Mouse (Mus musculus) right cerebral cortex, postnatal 14 days (tissue): Measurements from ENCODE around the gene Nid1.
A peak's percentile ranks its signal among the peaks of the same experiment; 100 is the strongest.
"Not testable (repeated sequence)": the region's sequence is repeated elsewhere in the genome, so short reads cannot be mapped to it uniquely, and the experiment has no call there.

Experiments used
- DNase-seq: peaks from one replicate; pipeline ENCODE4 v3.0.0; 2022

The Nid1 gene

GRCm38 (mm10) chr13:13454249-13454648 is 16.9 kb downstream of the Nid1 start:
- not testable (repeated sequence) for DNase-seq

GRCm38 (mm10) chr13:13455632-13456492 is 18.5 kb downstream of the Nid1 start:
- DNase-seq, result not testable (repeated sequence)

DNA sequence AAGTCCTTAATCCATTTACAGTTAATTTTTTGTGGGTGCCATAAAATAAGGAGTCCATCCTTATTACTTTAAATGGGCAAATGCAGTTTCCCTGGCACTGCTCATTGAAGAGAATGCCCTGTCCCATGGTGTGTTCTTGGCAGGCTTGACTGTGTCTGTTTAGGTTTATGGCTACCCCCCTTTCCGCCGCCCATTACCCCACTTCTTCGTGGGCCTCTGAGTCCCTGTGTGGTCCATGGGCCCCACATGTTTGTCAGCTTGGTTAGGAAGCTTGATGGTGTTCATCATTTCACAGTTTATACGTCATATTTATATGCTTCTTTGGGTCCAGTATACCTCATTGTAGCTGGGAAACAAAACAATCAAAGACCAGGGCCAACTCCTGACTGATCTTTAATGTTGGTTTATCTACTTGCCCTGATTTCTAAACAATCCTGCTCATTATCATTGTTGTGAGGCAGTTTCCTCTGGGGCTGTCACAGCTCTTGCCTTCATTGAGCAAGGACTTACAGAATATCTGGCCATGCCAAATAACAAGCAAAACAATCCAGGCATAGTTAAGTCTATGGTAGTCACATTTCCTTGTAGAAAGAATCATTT is 20.9 kb downstream of the Nid1 start:
- DNase-seq, result no peak

GRCm38 (mm10) chr13:13460521-13461138 is 23.3 kb downstream of the Nid1 start:
- no peak for DNase-seq

GRCm38 (mm10) chr13:13461446-13462192 is 24.3 kb downstream of the Nid1 start:
- DNase-seq, result no peak

GRCm38 (mm10) chr13:13463949-13464348 is 26.6 kb downstream of the Nid1 start:
- DNase-seq, result no peak

GRCm38 (mm10) chr13:13467249-13467648 is 29.9 kb downstream of the Nid1 start:
- DNase-seq, result not testable (repeated sequence)

DNA sequence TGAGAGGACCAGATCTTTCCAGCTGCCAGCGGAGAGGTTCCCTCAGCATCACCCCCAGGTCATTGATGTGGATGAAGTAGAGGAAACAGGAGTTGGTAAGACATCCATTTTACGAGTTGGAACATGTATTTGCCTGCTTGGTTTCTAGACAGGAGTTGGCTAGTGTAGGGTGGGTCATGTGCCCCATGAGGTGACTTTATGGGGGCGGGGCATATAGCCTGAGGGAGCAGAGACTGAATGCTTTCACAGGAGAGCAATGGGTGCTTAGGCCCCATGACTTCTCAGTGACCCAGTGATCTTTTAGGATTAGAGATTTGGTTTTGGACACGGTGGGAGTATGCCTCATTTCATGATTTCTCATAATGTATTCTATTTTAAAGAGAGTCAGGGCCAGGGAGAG is 31.2 kb downstream of the Nid1 start:
- DNase-seq, result no peak

DNA sequence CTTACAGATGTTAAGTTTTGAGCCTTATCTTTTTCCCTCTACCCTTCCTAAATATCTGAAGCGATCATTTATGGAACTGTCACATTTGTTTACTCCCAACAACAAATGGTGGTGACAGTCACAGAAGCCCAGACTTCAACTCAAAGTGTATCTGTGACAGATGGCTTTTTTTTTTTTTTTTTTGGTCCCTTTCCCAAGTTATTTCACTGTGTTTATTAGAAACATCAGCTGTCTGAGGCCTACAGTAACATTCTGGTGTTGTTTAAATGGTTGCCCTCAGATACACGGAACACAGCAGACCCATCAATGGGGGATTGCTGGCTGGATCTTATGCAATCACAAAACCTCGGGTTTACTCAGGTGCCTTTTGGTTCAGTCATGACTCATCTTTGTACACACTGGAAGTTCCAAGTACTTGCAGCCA is 34.0 kb downstream of the Nid1 start:
- DNase-seq, result no peak

GRCm38 (mm10) chr13:13474464-13474863 is 37.1 kb downstream of the Nid1 start:
- DNase-seq, result not testable (repeated sequence)

GRCm38 (mm10) chr13:13474991-13475390 is 37.6 kb downstream of the Nid1 start:
- no peak for DNase-seq

GRCm38 (mm10) chr13:13476568-13476967 is 39.2 kb downstream of the Nid1 start:
- no peak for DNase-seq

- DNase-seq, result no peak
Measured at GRCm38 (mm10) chr13:13477046-13477445, 39.7 kb downstream of the Nid1 start.

GRCm38 (mm10) chr13:13479986-13480385 is 42.6 kb downstream of the Nid1 start:
- DNase-seq, result no peak

- DNase-seq, result peak; percentile 15
Measured at GRCm38 (mm10) chr13:13481033-13481432, 43.7 kb downstream of the Nid1 start.

DNA sequence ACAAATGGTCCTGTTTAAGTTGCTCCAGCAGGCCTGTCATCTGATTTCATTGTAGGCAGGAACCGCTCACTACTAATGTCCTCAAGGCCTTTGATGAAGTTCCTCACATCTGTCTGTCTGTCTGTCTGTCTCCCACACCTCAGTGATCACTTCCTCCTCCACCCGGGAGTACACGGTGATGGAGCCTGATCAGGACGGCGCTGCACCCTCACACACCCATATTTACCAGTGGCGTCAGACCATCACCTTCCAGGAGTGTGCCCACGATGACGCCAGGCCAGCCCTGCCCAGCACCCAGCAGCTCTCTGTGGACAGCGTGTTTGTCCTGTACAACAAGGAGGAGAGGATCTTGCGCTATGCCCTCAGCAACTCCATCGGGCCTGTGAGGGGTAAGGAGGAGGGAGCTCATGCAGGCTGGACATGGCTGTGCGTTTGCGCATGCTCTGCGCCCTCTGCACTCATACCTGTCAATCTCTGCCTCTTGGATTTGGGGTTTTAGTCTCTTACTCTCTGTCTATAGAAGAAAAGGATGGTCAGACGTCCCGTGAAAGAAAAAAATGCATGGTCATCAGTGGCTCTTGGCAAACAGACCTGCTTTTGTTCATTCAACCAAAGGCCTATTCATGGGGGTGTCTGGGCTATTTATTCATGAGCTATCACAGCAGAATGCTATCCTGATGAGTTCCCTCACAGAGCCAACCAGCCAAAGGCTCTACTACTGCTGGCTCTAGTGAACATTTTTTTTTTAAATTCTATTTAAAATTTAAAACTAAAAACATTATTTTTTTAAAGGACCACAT is 44.7 kb downstream of the Nid1 start:
- DNase-seq, result no peak

DNA sequence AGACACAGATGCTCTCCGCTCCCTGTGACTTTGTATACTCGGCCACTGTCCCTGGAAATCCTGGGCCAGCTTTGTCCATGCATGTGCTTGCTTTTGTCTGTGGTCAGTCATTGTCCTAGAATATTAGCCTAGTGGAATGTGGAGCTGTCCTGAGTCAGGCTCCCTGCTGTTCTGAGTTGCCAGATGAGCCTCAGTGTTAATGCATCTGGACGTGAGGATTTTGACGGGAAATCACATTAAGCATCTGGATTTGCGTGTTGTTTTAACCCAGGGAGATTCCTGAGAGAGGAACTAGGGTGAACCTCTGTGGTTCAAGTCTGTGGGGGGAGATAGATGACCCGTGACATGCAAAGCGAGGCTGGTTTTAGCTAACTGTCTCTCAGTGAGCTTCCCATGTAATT is 47.0 kb downstream of the Nid1 start:
- no peak for DNase-seq

GRCm38 (mm10) chr13:13484883-13485282 is 47.5 kb downstream of the Nid1 start:
- DNase-seq, result no peak

DNA sequence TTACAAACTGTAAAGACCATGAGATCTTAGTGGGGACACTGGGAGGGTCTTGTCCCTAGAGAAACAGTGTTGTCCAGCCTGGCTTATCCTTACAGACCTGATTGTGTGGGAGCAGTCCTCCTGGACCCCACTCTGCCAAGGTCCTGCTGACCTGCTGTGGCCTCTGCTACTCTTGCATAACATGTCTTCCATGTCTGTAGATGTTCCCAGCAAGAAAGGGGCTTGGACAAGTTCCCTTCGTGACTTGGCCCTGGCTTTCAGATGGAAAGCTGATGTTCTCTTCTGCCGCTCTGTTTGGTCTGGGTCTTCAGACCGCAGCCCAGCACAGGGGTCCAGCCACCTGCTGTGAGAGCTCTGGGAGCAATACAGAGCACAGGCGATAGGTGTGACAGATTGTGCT is 48.3 kb downstream of the Nid1 start:
- no peak for DNase-seq

DNA sequence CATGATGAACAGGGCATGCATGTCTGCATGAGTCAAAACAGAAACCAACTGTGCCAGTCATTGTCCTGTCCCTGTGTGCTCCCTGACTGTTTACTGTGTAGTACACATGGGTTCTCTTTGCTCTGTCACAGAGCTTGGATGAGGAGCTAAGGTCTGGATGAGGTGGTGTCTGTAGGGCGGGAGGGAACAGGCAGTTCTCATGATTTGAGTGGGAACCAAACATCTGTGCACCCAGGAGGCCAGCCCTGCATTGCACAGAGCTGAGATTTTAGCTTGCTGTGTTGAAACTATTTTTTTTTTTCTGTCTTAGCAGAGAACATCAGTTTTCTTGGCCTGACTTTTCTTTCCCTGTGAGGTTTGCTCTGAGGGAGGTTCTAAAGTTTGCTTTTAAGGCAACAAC is 50.5 kb downstream of the Nid1 start:
- no peak for DNase-seq

DNA sequence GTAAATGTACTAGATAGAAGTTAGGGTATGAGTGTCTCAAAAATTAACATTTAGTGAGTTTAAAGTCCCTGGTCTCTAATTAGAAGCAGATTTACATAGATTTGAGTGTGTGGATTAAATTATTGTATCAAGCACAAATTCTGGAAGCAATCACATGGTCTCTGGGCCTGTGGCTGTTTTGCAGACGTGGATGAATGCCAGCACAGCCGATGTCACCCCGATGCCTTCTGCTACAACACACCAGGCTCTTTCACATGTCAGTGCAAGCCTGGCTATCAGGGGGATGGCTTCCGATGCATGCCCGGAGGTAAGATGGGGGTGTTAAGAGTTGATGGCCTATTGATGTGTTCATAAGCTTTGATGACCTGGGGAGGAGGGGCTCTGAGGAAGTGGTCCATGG is 52.5 kb downstream of the Nid1 start:
- DNase-seq, result no peak

GRCm38 (mm10) chr13:13492151-13492550 is 54.8 kb downstream of the Nid1 start:
- DNase-seq, result no peak
